Mouse (Mus musculus) midbrain, postnatal 0 days (tissue): Measurements from ENCODE around the gene Fads1. TPM values are rescaled to one million over a fixed set of nuclear protein-coding genes. Genes with fewer than 3 reads are reported as not detected.

Experiments
- ATAC-seq: fragments of 200-750 bp; cut with Nextera tagmentation; 2 replicates; pipeline ENCODE4 v1.8.0; 2017; ENCODE audit warnings: moderate number of reproducible peaks, mild to moderate bottlenecking, moderate TSS enrichment, moderate library complexity; ENCODE audit not compliant: low FRiP score
- DNase-seq: peaks from one replicate; pipeline ENCODE4 v3.0.0-alpha.2; 2015; ENCODE audit warnings: low spot score
- H3K27ac ChIP-seq: fragments of 300-500 bp; sonication (generic); 2 replicates; pipeline ENCODE4 v1.5.1; 2014; ENCODE audit warnings: low read depth, mild to moderate bottlenecking, low read length, mixed read lengths
- H3K27me3 ChIP-seq: fragments of 300-500 bp; sonication (generic); 2 replicates; pipeline ENCODE4 v1.6.1; 2014; ENCODE audit warnings: low read length, control low read depth, mixed read lengths; ENCODE audit not compliant: insufficient read depth
- H3K36me3 ChIP-seq: fragments of 300-500 bp; sonication (generic); 2 replicates; pipeline ENCODE4 v1.6.1; 2014; ENCODE audit warnings: low read length, control low read depth, mixed read lengths; ENCODE audit not compliant: insufficient read depth
- H3K4me1 ChIP-seq: fragments of 300-500 bp; sonication (generic); 2 replicates; pipeline ENCODE4 v1.6.1; 2014; ENCODE audit warnings: mild to moderate bottlenecking, control low read depth, antibody characterized with exemption, low read length, mixed read lengths; ENCODE audit not compliant: insufficient read depth
- H3K4me2 ChIP-seq: fragments of 300-500 bp; sonication (generic); 2 replicates; pipeline ENCODE4 v1.6.1; 2014; ENCODE audit warnings: low read depth, mild to moderate bottlenecking, low read length, mixed read lengths; ENCODE audit not compliant: poor library complexity, severe bottlenecking
- H3K4me3 ChIP-seq: fragments of 300-500 bp; sonication (generic); 2 replicates; pipeline ENCODE4 v1.5.1; 2014; ENCODE audit warnings: low read depth, mild to moderate bottlenecking, low read length, moderate library complexity
- H3K9ac ChIP-seq: fragments of 300-500 bp; sonication (generic); replicated peaks from 2 replicates; pipeline ENCODE4 v1.6.1; 2014; ENCODE audit warnings: mild to moderate bottlenecking, low read length, moderate library complexity, mixed read lengths; ENCODE audit not compliant: poor library complexity, severe bottlenecking
- H3K9me3 ChIP-seq: fragments of 300-500 bp; sonication (generic); 2 replicates; pipeline ENCODE4 v1.6.1; 2016; ENCODE audit warnings: low read length, control low read depth
- CTCF ChIP-seq: IDR thresholded peaks from 2 replicates; pipeline ENCODE4 v1.5.1; 2016; ENCODE audit warnings: antibody characterized with exemption, mild to moderate bottlenecking
- WGBS: fragments of 180-500 bp; shearing (Covaris S2); extraction: QIAGEN DNeasy Blood & Tissue Kit; methylation state at CpG from one replicate; pipeline ENCODE4 v1.1.7; 2014; 5-methylcytosine and 5-hydroxymethylcytosine counted together
- polyA plus RNA-seq: library from polyadenylated mRNA; unstranded; fragments of >200 nt; fragmentation: Nextera tagmentation; extraction: Ambion mirVana; gene quantifications from 2 replicates; pipeline ENCODE4 v1.2.1, GENCODE M21; 2015
- total RNA-seq: library from RNA; depleted of rRNA; stranded (reverse); fragments of >200 nt; gene quantifications from 2 replicates; pipeline ENCODE4 v1.2.3, GENCODE M21; 2014; rRNA removed

The Fads1 gene
- total RNA-seq (180 and 184 TPM in 2 replicates), polyA plus RNA-seq (150 and 153 TPM in 2 replicates)

DNA sequence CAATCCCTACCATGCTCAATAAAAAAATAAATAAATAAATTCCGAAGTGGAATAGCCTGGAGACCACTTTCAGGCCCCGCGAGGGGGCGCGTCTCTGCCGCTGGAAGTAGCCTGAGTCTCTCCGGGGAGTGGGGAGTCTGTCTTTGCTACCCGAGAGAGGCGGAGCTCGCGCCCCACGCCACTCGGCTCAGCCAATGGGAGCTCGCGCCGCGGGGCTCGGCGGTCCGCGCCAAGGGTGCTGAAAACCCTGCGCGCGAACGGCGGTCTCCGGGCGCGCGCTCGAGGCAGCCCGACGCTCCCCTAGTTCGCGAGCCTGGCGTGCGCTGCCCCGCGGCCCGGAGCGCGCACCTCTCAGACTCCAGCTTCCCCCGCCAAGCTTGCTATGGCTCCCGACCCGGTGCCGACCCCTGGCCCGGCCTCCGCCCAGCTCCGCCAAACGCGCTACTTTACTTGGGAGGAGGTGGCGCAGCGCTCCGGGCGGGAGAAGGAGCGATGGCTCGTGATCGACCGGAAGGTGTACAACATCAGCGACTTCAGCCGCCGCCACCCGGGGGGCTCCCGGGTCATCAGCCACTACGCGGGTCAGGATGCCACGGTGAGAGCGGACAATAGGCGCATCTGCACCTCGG is at the start of gene Fads1:
TSS of gene Fads1 (plus strand) at position 219 of the 629 bp plus-strand sequence.
- WGBS, result under 1% methylated on average over 59 of the region's 70 CpGs
- Histone ChIP-seq H3K4me2 (peak within 1 kb of the TSS; percentile 82), H3K27me3 (no peaks in the 10 kb centered on the region), H3K4me3 (peak within 1 kb of the TSS; percentile 94), H3K36me3 (peaks cover 19% of the 10 kb centered on the region), H3K4me1 (peaks cover 7% of the 10 kb centered on the region; the same call in 1 of the 2 replicates), H3K27ac (peak within 1 kb of the TSS; percentile 96), H3K9me3 (no peaks in the 10 kb centered on the region), H3K9ac (peak within 1 kb of the TSS; percentile 98)
- TF ChIP-seq CTCF, result peak; percentile 75
- ATAC-seq (peak; percentile 95), DNase-seq (peak; percentile 98)

DNA sequence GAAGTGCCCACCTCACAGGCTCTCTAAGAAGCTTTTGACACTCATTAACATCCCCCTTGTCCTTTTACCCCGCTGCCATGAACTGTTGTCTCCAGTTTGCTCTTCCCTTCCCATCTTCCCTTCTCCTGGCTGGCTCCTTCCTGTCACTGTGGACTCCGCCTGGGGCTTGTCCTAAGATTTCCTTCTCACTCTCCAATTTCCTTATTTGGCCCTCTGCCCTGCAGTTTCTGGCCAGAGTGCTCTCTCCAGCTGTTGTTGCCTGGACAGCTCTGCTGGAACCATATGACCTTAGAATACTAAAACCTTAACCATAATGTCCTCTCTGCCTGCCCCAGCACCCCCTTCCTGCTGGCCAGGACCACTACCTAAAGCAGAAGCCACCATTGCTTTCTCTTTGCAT is 48.0 kb upstream of the Fads1 start:
- ATAC-seq, result no peak
- Histone ChIP-seq H3K9me3 (no peaks in the 10 kb centered on the region), H3K36me3 (no peaks in the 10 kb centered on the region), H3K4me3 (no peak overlapping the region), H3K27ac (no peak overlapping the region), H3K4me1 (no peaks in the 10 kb centered on the region), H3K4me2 (no peak overlapping the region), H3K9ac (no peak overlapping the region), H3K27me3 (no peaks in the 10 kb centered on the region)
- peak; percentile 10 for DNase-seq
- 74% methylated on average over 2 of the region's 2 CpGs for WGBS
- no peak for TF ChIP-seq CTCF

DNA sequence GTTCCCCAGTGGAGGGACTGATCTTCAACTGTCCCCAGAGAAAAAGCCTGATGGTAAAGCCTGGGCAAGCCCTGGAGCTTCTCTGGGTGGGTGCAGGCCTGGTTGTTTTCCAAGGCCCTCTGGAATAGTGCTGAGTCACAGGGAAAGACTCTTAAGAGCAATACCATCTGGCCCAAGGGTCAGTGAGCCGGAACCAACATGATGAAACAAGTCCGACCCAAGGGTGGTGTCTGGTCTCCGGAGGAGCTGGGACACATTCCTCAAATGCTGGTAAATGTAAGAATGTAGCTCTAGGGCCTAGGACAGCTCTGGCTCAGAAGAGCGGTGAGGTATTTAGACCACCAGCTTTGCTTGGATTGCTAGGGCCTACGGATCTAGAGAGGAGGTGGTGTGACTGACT is 45.3 kb upstream of the Fads1 start:
- no peak for DNase-seq
- Histone ChIP-seq H3K36me3 (no peaks in the 10 kb centered on the region), H3K27ac (no peak overlapping the region), H3K4me2 (no peak overlapping the region), H3K4me3 (no peak overlapping the region), H3K27me3 (no peaks in the 10 kb centered on the region), H3K9ac (no peak overlapping the region), H3K9me3 (no peaks in the 10 kb centered on the region), H3K4me1 (no peaks in the 10 kb centered on the region)
- 80% methylated on average over 5 of the region's 5 CpGs for WGBS
- no peak for ATAC-seq
- TF ChIP-seq CTCF, result no peak

DNA sequence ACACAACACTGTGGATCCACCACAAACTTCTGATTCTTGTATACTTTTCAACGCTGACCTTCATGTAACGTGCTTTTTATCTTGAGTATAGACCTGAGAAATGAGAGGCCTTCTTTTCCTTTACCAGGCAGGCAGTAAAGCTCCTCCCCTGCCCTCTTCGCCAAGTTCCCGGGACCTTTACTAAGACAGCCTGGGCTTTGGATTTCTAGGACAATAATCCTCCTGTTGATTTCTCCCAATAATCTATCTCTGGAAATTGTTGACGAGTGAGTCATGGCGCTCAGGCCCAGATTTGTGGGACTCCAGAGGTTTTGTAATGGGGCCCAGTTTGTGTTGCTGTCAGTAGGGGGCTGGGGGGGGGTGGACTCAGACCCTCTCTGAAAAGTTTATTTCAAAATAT is 43.0 kb upstream of the Fads1 start:
- Histone ChIP-seq H3K4me3 (no peak overlapping the region), H3K27ac (no peak overlapping the region), H3K4me1 (no peaks in the 10 kb centered on the region), H3K4me2 (no peak overlapping the region), H3K9me3 (no peaks in the 10 kb centered on the region), H3K27me3 (no peaks in the 10 kb centered on the region), H3K9ac (no peak overlapping the region), H3K36me3 (no peaks in the 10 kb centered on the region)
- ATAC-seq (no peak), DNase-seq (no peak)
- 82% methylated on average over 6 of the region's 6 CpGs for WGBS
- no peak for TF ChIP-seq CTCF

DNA sequence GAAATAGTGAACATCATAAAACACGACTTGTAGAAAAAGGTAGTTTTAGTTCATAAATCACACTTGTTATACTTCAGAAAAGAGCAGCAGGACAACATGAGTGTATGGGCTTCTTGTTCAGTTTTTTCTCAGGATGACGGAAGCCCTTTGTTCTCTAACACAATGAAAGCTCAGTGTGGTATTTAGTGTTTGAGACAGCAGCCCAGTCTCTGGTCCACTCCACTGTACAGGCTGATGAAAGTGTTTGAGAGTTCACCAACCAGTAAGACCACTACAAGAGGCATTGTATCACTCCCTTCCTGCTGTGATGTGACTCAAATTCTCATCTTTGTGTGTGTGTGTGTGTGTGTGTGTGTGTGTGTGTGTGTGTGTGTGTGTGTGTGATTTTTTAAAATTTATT is 39.0 kb upstream of the Fads1 start:
- Histone ChIP-seq H3K27me3 (no peaks in the 10 kb centered on the region), H3K4me1 (no peaks in the 10 kb centered on the region), H3K4me2 (no peak overlapping the region), H3K9me3 (no peaks in the 10 kb centered on the region), H3K27ac (no peak overlapping the region), H3K36me3 (no peaks in the 10 kb centered on the region), H3K4me3 (no peak overlapping the region), H3K9ac (no peak overlapping the region)
- DNase-seq (no peak), ATAC-seq (no peak)
- TF ChIP-seq CTCF, result no peak
- WGBS, result 17% methylated on average over 2 of the region's 2 CpGs

DNA sequence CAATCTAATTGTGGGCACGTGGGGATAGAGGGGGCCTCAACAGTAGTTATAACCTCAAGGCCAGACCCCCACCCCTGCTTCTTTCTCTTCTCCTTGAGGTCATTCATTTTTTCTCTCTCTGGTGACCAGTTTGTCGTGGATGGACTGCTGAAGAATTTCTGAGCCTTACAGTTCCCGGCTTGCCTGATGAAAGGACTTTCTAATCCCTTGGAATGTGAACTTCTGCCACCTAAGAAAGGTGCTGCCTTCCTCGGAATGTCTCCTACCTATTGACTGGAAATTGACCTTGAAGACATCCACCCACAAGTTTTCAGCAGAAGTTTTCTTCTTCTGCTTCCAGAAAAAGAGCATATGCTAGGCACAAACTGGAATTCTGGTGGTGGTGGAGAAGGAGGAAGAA is 38.2 kb upstream of the Fads1 start:
- Histone ChIP-seq H3K4me3 (no peak overlapping the region), H3K4me1 (no peaks in the 10 kb centered on the region), H3K27me3 (no peaks in the 10 kb centered on the region), H3K27ac (no peak overlapping the region), H3K36me3 (no peaks in the 10 kb centered on the region), H3K4me2 (no peak overlapping the region), H3K9me3 (no peaks in the 10 kb centered on the region), H3K9ac (no peak overlapping the region)
- ATAC-seq, result no peak
- WGBS, result 53% methylated on average over 4 of the region's 4 CpGs
- DNase-seq, result no peak
- TF ChIP-seq CTCF, result no peak
